Mouse (Mus musculus): ENCODE measurements at regions not wholly inside any gene's neighbourhood (a gene's known extent, or its start where the extent isn't known, plus 50 kb on each side); places are given as distances from the start of the nearest gene placed in this dataset.

DNA sequence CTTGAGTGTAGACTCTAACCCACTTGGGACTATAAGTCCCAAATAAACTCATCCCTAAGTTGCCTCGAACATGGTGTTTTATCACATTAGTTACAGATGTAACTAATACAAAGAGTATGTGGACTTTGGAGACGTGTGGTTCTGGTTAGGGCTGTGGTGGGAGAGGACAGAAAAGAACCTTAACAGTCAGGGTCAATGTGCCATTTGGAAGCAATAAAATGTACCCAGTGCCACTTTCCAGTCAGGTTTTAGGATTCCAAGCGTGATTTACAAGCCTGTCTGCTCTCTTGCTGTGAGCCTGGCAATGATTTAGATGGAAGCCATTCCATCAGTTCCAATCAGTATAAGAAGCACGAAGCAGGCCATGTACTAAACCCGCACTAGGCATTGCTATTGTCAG, 65.2 kb upstream of the D16Ertd472e start:
- H3K4me3 ChIP-seq (ENCODE audit: low read depth, low read length) = no peak overlapping the region
- ATAC-seq (ENCODE audit: low FRiP score) (no peak), DNase-seq (ENCODE audit: low spot score, missing footprints) (no peak)
- 77% methylated on average over 5 of the region's 5 CpGs for WGBS
- H3K27ac ChIP-seq (ENCODE audit: low read depth, low read length) = no peak overlapping the region
- H3K4me2 ChIP-seq = no peak overlapping the region
- H3K36me3 ChIP-seq (ENCODE audit: control insufficient read depth, insufficient read depth, low read length) = no peaks in the 10 kb centered on the region
- no peaks in the 10 kb centered on the region for H3K27me3 ChIP-seq (ENCODE audit: control insufficient read depth, insufficient read depth, low read length)
- no peaks in the 10 kb centered on the region for H3K4me1 ChIP-seq (ENCODE audit: control insufficient read depth, insufficient read depth, low read length)
- H3K9ac ChIP-seq (ENCODE audit: low read length) = no peak overlapping the region
- no peaks in the 10 kb centered on the region for H3K9me3 ChIP-seq (ENCODE audit: control insufficient read depth, low read length)

DNA sequence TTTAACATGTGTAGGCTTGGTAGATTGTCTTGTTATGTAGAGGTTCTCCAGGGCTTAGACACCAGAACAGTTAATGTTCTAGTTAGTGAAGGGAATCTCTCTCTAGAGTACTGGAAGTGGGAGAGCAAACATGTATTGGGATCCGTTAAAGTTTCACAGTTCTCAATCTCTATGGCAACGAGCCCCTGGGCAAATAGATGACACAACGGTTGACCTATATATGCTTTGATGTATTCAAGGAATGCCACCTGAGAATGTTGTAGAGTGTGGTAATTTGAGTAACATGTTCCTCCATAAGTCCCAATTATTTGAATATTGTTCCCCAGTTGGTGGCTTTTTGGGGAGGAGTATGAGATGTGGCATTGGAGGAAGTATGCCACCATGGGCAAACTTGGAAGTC, 64.7 kb upstream of the D16Ertd472e start:
- DNase-seq (ENCODE audit: low spot score, missing footprints) = no peak

GRCm38 (mm10) chr16:78637452-78637851, 60.9 kb upstream of the D16Ertd472e start:
- no peaks in the 10 kb centered on the region for H3K4me1 ChIP-seq (ENCODE audit: control insufficient read depth, insufficient read depth, low read length)
- 90% methylated on average over 6 of the region's 6 CpGs for WGBS
- no peak for ATAC-seq (ENCODE audit: low FRiP score)

More for the DNA sequence above, 64.7 kb upstream of the D16Ertd472e start:
- Histone ChIP-seq H3K27ac (ENCODE audit: low read depth, low read length) (no peak overlapping the region), H3K4me2 (no peak overlapping the region), H3K9ac (ENCODE audit: low read length) (no peak overlapping the region), H3K4me3 (ENCODE audit: low read depth, low read length) (no peak overlapping the region), H3K36me3 (ENCODE audit: control insufficient read depth, insufficient read depth, low read length) (no peaks in the 10 kb centered on the region), H3K4me1 (ENCODE audit: control insufficient read depth, insufficient read depth, low read length) (no peaks in the 10 kb centered on the region), H3K9me3 (ENCODE audit: control insufficient read depth, low read length) (no peaks in the 10 kb centered on the region), H3K27me3 (ENCODE audit: control insufficient read depth, insufficient read depth, low read length) (no peaks in the 10 kb centered on the region)
- no peak for ATAC-seq (ENCODE audit: low FRiP score)
- WGBS = 85% methylated on average over 3 of the region's 3 CpGs

GRCm38 (mm10) chr16:78637015-78637414, 60.5 kb upstream of the D16Ertd472e start:
- Histone ChIP-seq H3K27ac (ENCODE audit: low read depth, low read length) (no peak overlapping the region), H3K4me2 (no peak overlapping the region), H3K9me3 (ENCODE audit: control insufficient read depth, low read length) (no peaks in the 10 kb centered on the region), H3K27me3 (ENCODE audit: control insufficient read depth, insufficient read depth, low read length) (no peaks in the 10 kb centered on the region), H3K4me3 (ENCODE audit: low read depth, low read length) (no peak overlapping the region), H3K4me1 (ENCODE audit: control insufficient read depth, insufficient read depth, low read length) (no peaks in the 10 kb centered on the region), H3K36me3 (ENCODE audit: control insufficient read depth, insufficient read depth, low read length) (no peaks in the 10 kb centered on the region), H3K9ac (ENCODE audit: low read length) (no peak overlapping the region)
- 52% methylated on average over 5 of the region's 5 CpGs for WGBS
- ATAC-seq (ENCODE audit: low FRiP score) (peak; percentile 54; the same call in 1 of the 2 replicates), DNase-seq (ENCODE audit: low spot score, missing footprints) (peak; percentile 92)

More at GRCm38 (mm10) chr16:78637452-78637851, 60.9 kb upstream of the D16Ertd472e start:
- H3K9me3 ChIP-seq (ENCODE audit: control insufficient read depth, low read length) = no peaks in the 10 kb centered on the region
- H3K4me3 ChIP-seq (ENCODE audit: low read depth, low read length) = no peak overlapping the region
- H3K9ac ChIP-seq (ENCODE audit: low read length) = no peak overlapping the region
- DNase-seq (ENCODE audit: low spot score, missing footprints) = no peak
- H3K4me2 ChIP-seq = no peak overlapping the region
- no peaks in the 10 kb centered on the region for H3K36me3 ChIP-seq (ENCODE audit: control insufficient read depth, insufficient read depth, low read length)
- H3K27me3 ChIP-seq (ENCODE audit: control insufficient read depth, insufficient read depth, low read length) = no peaks in the 10 kb centered on the region
- no peak overlapping the region for H3K27ac ChIP-seq (ENCODE audit: low read depth, low read length)

GRCm38 (mm10) chr16:78635774-78636173, 59.3 kb upstream of the D16Ertd472e start:
- H3K9me3 ChIP-seq (ENCODE audit: control insufficient read depth, low read length) = no peaks in the 10 kb centered on the region
- no peak overlapping the region for H3K27ac ChIP-seq (ENCODE audit: low read depth, low read length)
- WGBS = 83% methylated on average over 5 of the region's 5 CpGs
- no peak overlapping the region for H3K4me2 ChIP-seq
- no peak for DNase-seq (ENCODE audit: low spot score, missing footprints)
- no peaks in the 10 kb centered on the region for H3K27me3 ChIP-seq (ENCODE audit: control insufficient read depth, insufficient read depth, low read length)
- no peaks in the 10 kb centered on the region for H3K4me1 ChIP-seq (ENCODE audit: control insufficient read depth, insufficient read depth, low read length)
- no peaks in the 10 kb centered on the region for H3K36me3 ChIP-seq (ENCODE audit: control insufficient read depth, insufficient read depth, low read length)
- peak; percentile 54; the same call in 1 of the 2 replicates for ATAC-seq (ENCODE audit: low FRiP score)
- no peak overlapping the region for H3K4me3 ChIP-seq (ENCODE audit: low read depth, low read length)
- no peak overlapping the region for H3K9ac ChIP-seq (ENCODE audit: low read length)

DNA sequence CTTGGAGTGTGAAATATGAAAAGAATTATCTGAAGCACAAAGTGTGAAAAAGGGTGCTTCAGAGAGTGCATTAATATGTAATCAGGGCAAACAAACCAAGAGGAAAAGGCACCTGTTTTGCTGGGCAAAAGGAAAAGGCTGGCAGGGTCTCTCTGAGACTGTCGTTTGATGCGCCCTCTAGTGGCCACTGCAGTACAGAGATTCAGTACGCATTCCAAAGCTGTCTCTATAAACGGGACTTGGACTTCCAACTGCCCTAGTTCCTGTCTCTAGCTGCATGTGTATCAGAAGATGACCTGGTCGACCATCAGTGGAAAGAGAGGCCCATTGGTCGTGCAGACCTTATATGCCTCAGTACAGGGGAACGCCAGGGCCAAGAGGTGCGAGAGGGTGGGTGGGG, 58.7 kb upstream of the D16Ertd472e start:
- no peaks in the 10 kb centered on the region for H3K9me3 ChIP-seq (ENCODE audit: control insufficient read depth, low read length)
- H3K36me3 ChIP-seq (ENCODE audit: control insufficient read depth, insufficient read depth, low read length) = no peaks in the 10 kb centered on the region
- no peak overlapping the region for H3K27ac ChIP-seq (ENCODE audit: low read depth, low read length)
- DNase-seq (ENCODE audit: low spot score, missing footprints) (peak; percentile 96), ATAC-seq (ENCODE audit: low FRiP score) (peak; percentile 82)
- no peaks in the 10 kb centered on the region for H3K4me1 ChIP-seq (ENCODE audit: control insufficient read depth, insufficient read depth, low read length)
- no peak overlapping the region for H3K4me3 ChIP-seq (ENCODE audit: low read depth, low read length)
- H3K9ac ChIP-seq (ENCODE audit: low read length) = no peak overlapping the region
- WGBS = 19% methylated on average over 8 of the region's 8 CpGs
- H3K27me3 ChIP-seq (ENCODE audit: control insufficient read depth, insufficient read depth, low read length) = no peaks in the 10 kb centered on the region
- no peak overlapping the region for H3K4me2 ChIP-seq

DNA sequence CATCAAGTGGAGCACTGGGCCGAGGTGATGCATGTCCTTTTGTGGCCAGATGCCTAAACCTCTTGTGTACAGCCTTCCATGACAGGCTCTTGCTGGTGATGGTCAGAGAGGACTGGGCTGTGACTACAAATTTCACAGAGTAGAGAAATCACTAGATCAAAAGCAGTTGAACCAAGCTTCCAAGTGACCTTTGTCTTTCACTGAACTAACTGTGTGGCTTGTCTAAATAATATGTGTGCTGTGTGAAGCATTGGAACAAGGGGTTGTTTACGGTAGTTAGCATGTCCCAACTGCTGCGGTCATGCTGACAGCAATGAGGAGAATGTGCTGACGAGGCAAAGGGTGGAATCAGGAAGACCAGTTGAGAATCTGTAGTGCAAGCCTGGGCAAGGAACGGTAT, 55.3 kb upstream of the D16Ertd472e start:
- Histone ChIP-seq H3K9ac (ENCODE audit: low read length) (no peak overlapping the region), H3K27ac (ENCODE audit: low read depth, low read length) (no peak overlapping the region), H3K9me3 (ENCODE audit: control insufficient read depth, low read length) (no peaks in the 10 kb centered on the region), H3K36me3 (ENCODE audit: control insufficient read depth, insufficient read depth, low read length) (no peaks in the 10 kb centered on the region), H3K4me3 (ENCODE audit: low read depth, low read length) (no peak overlapping the region), H3K4me2 (no peak overlapping the region), H3K4me1 (ENCODE audit: control insufficient read depth, insufficient read depth, low read length) (no peaks in the 10 kb centered on the region), H3K27me3 (ENCODE audit: control insufficient read depth, insufficient read depth, low read length) (no peaks in the 10 kb centered on the region)
- WGBS = 88% methylated on average over 5 of the region's 5 CpGs
- ATAC-seq (ENCODE audit: low FRiP score) = no peak
- no peak for DNase-seq (ENCODE audit: low spot score, missing footprints)

DNA sequence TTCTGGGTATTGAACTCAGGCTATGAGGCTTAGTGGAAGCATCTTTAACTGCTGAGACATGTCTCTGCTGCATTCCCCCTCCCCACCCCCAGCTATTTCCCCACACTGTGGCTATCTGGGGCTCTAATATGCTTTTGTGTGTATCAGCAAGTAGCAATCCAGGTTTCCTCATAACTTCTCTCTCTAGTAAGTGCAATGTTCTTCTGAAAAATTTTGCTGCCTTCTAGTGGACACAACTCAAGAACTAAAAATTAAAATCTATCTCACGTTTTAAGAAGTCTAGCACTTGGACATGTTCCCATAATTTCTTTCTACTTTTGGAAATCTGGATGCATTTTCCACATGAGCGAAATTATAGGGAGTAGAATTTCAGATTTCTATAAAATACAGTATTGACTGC, 50.3 kb upstream of the D16Ertd472e start:
- ATAC-seq (ENCODE audit: low FRiP score) (no peak), DNase-seq (ENCODE audit: low spot score, missing footprints) (peak; percentile 71)
- 76% methylated on average over 2 of the region's 2 CpGs for WGBS

More for the DNA sequence above, 50.3 kb upstream of the D16Ertd472e start:
- Histone ChIP-seq H3K9ac (ENCODE audit: low read length) (no peak overlapping the region), H3K9me3 (ENCODE audit: control insufficient read depth, low read length) (no peaks in the 10 kb centered on the region), H3K4me1 (ENCODE audit: control insufficient read depth, insufficient read depth, low read length) (no peaks in the 10 kb centered on the region), H3K27ac (ENCODE audit: low read depth, low read length) (no peak overlapping the region), H3K27me3 (ENCODE audit: control insufficient read depth, insufficient read depth, low read length) (no peaks in the 10 kb centered on the region), H3K4me2 (no peak overlapping the region), H3K4me3 (ENCODE audit: low read depth, low read length) (no peak overlapping the region), H3K36me3 (ENCODE audit: control insufficient read depth, insufficient read depth, low read length) (no peaks in the 10 kb centered on the region)

Measured in midbrain, embryonic 11.5 days (tissue).